Mouse (Mus musculus) C2C12 (cell line): ENCODE data around the gene RPS10-NUDT3. TPM values are rescaled to one million over a fixed set of nuclear protein-coding genes. Genes with fewer than 3 reads are reported as not detected.
A peak's percentile ranks its signal among the peaks of the same experiment; 100 is the strongest.

ENCODE experiments used
- H3K27me3 ChIP-seq: one replicate; pipeline ENCODE4 v1.6.1; 2011; ENCODE audit not compliant: control insufficient read depth, insufficient read depth, insufficient read length
- H3K36me3 ChIP-seq: one replicate; pipeline ENCODE4 v1.6.1; 2011; ENCODE audit not compliant: control insufficient read depth, insufficient read depth
- H3K4me3 ChIP-seq: one replicate; pipeline ENCODE4 v1.5.1; 2011; ENCODE audit warnings: mild to moderate bottlenecking, control low read depth; ENCODE audit not compliant: poor library complexity, insufficient read depth, severe bottlenecking
- H3K79me2 ChIP-seq: one replicate; pipeline ENCODE4 v1.6.1; 2011; ENCODE audit not compliant: control insufficient read depth, insufficient read depth
- H3K79me3 ChIP-seq: one replicate; pipeline ENCODE4 v1.6.1; 2011; ENCODE audit warnings: low read depth, control low read depth
- H3ac ChIP-seq: one replicate; pipeline ENCODE3; 2011; ENCODE audit warnings: low read depth; ENCODE audit not compliant: control insufficient read depth, insufficient read length
- CEBPB ChIP-seq: IDR thresholded peaks from one replicate; pipeline ENCODE4 v1.6.1; 2011; ENCODE audit warnings: low read depth, mild to moderate bottlenecking, control low read depth, moderate library complexity
- CTCF ChIP-seq: IDR thresholded peaks from one replicate; pipeline ENCODE4 v1.5.1; 2011; ENCODE audit not compliant: control insufficient read depth, insufficient read depth, insufficient read length
- FOSL1 ChIP-seq: IDR thresholded peaks from one replicate; pipeline ENCODE4 v1.8.0; 2011; ENCODE audit warnings: mild to moderate bottlenecking, low read length; ENCODE audit not compliant: poor library complexity, insufficient read depth, severe bottlenecking
- MAX ChIP-seq: IDR thresholded peaks from one replicate; pipeline ENCODE4 v1.6.1; 2011; ENCODE audit warnings: mild to moderate bottlenecking, control low read depth
- MYOD1 ChIP-seq: IDR thresholded peaks from one replicate; pipeline ENCODE4 v1.6.1; 2011; ENCODE audit warnings: low read depth; ENCODE audit not compliant: control insufficient read depth, insufficient read length
- MYOG ChIP-seq: IDR thresholded peaks from one replicate; pipeline ENCODE4 v1.6.1; 2011; ENCODE audit not compliant: control insufficient read depth, insufficient read length; ENCODE audit errors: extremely low read depth
- USF1 ChIP-seq: IDR thresholded peaks from one replicate; pipeline ENCODE4 v1.6.1; 2011; ENCODE audit warnings: low read depth, mild to moderate bottlenecking, control low read depth, moderate library complexity
- polyA plus RNA-seq: library from polyadenylated mRNA; unstranded; fragments of >200 nt; fragmentation: generic; extraction: Trizol; gene quantifications from one replicate; pipeline ENCODE4 v1.2.1, GENCODE M21; 2012; ENCODE audit warnings: missing spikeins

RPS10-NUDT3 gene
- polyA plus RNA-seq, 1 experiment: not detected

DNA sequence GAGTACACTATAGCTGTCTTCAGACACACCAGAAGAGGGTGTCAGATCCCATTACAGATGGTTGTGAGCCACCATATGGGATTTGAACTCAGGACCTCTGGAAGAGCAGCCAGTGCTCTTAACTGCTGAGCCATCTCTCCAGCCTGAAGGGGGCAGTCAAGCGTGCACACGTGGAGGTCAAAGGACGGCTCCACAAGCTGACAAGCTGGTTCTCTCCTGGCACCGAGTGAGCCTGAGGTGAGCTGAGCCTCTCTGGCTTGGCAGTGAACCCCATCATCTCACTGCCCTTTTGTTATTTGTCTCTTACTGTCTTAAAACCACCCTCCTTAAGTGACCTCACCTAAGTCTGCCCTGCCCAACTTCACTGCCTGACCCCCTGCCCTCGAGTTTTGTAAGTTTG is 7.6 kb downstream of the RPS10-NUDT3 start:
- Histone ChIP-seq H3K79me3 (peaks cover 23% of the 10 kb centered on the region), H3ac (no peak overlapping the region), H3K79me2 (peaks cover 31% of the 10 kb centered on the region), H3K4me3 (no peak overlapping the region), H3K36me3 (peaks cover 31% of the 10 kb centered on the region), H3K27me3 (no peaks in the 10 kb centered on the region)
- TF ChIP-seq MAX (no peak), FOSL1 (no peak), CEBPB (no peak), MYOG (no peak), MYOD1 (no peak), USF1 (no peak), CTCF (no peak)

GRCm38 (mm10) chr17:27626681-27627080 is 8.3 kb downstream of the RPS10-NUDT3 start:
- peaks cover 31% of the 10 kb centered on the region for H3K79me2 ChIP-seq
- no peak overlapping the region for H3K4me3 ChIP-seq
- no peak for TF ChIP-seq CTCF
- no peak for TF ChIP-seq MAX
- TF ChIP-seq CEBPB: no peak
- TF ChIP-seq MYOG: no peak
- TF ChIP-seq USF1: no peak
- no peak for TF ChIP-seq MYOD1
- no peak for TF ChIP-seq FOSL1
- peaks cover 24% of the 10 kb centered on the region for H3K36me3 ChIP-seq
- H3K79me3 ChIP-seq: peaks cover 23% of the 10 kb centered on the region
- no peaks in the 10 kb centered on the region for H3K27me3 ChIP-seq
- no peak overlapping the region for H3ac ChIP-seq

- Histone ChIP-seq H3K79me2 (peaks cover 31% of the 10 kb centered on the region), H3K36me3 (peaks cover 14% of the 10 kb centered on the region), H3K79me3 (peaks cover 23% of the 10 kb centered on the region), H3K27me3 (no peaks in the 10 kb centered on the region), H3K4me3 (no peak overlapping the region), H3ac (no peak overlapping the region)
- no peak for TF ChIP-seq FOSL1
- TF ChIP-seq MAX: no peak
- TF ChIP-seq MYOD1: no peak
- TF ChIP-seq CTCF: no peak
- TF ChIP-seq USF1: no peak
- no peak for TF ChIP-seq CEBPB
- TF ChIP-seq MYOG: no peak
Measured at GRCm38 (mm10) chr17:27625455-27626251, 9.4 kb downstream of the RPS10-NUDT3 start.

GRCm38 (mm10) chr17:27623360-27624326 is 11.4 kb downstream of the RPS10-NUDT3 start, which contains the start of gene Nudt3:
Gene Nudt3 (minus strand): TSS chr17:27623495.
- no peaks in the 10 kb centered on the region for H3K27me3 ChIP-seq
- H3K36me3 ChIP-seq: no peaks in the 10 kb centered on the region
- peak within 1 kb of the TSS; percentile 97 for H3ac ChIP-seq
- H3K79me2 ChIP-seq: peaks cover 45% of the 10 kb centered on the region
- TF ChIP-seq CTCF (no peak), MYOG (no peak), MYOD1 (no peak), FOSL1 (no peak), CEBPB (no peak), USF1 (no peak)
- peak within 1 kb of the TSS; percentile 85 for H3K4me3 ChIP-seq
- peaks cover 41% of the 10 kb centered on the region for H3K79me3 ChIP-seq

DNA sequence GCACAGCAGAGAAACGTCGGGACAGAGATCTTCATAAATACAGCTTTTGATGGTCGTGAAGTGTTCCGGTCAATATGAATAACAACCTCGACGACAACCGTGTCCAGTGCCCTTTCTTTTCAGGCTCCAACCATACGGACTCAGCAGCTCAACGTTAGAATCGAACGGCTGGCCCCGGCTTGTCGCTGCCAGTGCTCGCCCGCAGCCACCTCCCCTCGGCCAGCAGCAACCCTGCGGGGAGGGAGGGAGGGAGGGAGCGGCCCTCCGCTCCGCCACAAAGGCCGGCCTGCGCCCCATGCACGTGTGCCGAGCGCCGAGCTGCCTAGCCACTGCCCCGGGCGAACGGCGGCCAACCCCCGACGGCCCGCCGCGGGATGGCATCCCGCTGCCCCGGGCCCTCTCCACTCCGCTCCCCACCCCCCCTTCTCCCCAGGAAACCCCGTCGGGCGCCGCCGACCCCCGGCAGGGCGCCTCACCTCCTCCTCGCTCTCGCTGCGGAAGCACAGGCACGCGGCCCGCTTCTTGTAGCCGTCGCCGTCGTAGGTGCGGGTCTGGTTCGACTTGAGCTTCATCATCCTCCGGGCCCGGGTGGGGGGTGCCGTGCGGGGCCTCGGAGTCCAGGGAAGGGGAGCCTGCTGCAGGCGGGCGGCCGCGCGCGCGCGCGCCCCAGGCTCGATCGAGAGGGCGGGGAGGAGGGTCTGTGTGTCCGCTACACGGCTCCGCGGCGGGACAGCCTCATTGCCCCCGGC is 12.2 kb downstream of the RPS10-NUDT3 start:
- TF ChIP-seq CTCF (no peak), MYOD1 (no peak), FOSL1 (no peak), MYOG (no peak), CEBPB (no peak), MAX (no peak), USF1 (no peak)
- peaks cover 2% of the 10 kb centered on the region for H3K36me3 ChIP-seq
- no peaks in the 10 kb centered on the region for H3K27me3 ChIP-seq
- H3K79me3 ChIP-seq: peaks cover 49% of the 10 kb centered on the region
- peak overlapping the region; percentile 97 for H3ac ChIP-seq
- peaks cover 54% of the 10 kb centered on the region for H3K79me2 ChIP-seq
- peak overlapping the region; percentile 85 for H3K4me3 ChIP-seq
